In the genomic region with DNA sequence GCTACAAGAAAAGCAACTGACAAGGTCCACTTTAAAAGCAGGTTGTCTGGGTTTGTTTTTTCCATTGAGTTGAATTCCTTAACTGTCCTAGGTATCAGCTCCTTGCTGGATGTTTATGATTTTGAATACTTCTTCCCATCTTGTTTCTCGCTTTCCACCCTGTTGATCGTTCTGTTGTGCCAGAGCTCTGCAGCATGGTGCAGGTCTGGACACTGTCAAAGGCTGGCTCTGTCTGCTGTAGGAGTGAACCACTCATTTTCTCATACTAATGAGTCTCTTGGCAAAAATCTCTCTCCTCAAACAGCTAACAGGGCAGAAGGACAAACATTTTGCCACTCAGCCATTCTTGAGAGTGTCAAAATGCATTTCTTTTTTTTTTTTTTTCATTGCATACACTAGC, we compare ENCODE assay signal across 35 mouse cellular contexts. TPM values are rescaled to one million over a fixed set of nuclear protein-coding genes. Genes with fewer than 3 reads are reported as not detected.
DNase-seq lines count a peak whose midpoint lies in the region; ATAC-seq and TF ChIP-seq lines count a peak whose summit lies in the region.
"Had no signal": no experiment of that assay in that cellular context is flagged by ENCODE, and none has a peak within 500 bp of the region (broad histone marks: within the 10 kb centered on the region; RNA-seq: fewer than 3 reads in every experiment).

No protein-coding gene starts in this region.

- peak; percentile 70; the same call in 1 of the 2 replicates for ATAC-seq in stomach, postnatal 0 days (ENCODE audit: low FRiP score, low TSS enrichment)
- ATAC-seq: forebrain, embryonic 13.5 days; forebrain, embryonic 16.5 days; Patski had no signal

- H3K4me3 ChIP-seq in heart, embryonic 10.5 days = no peak overlapping the region
- H3K4me3 ChIP-seq in left cerebral cortex, adult 2 months = no peak overlapping the region
- H3K4me3 ChIP-seq in stomach, postnatal 0 days (ENCODE audit: low read depth, low read length) = no peak overlapping the region
- H3K4me3 ChIP-seq: embryonic facial prominence, embryonic 10.5 days; embryonic facial prominence, embryonic 13.5 days; erythroblast, embryonic 14.5 days; forebrain, embryonic 10.5 days; forebrain, embryonic 13.5 days; heart, adult 2 months; heart, embryonic 15.5 days; hindbrain, embryonic 12.5 days; hindbrain, embryonic 15.5 days had no signal

- H3K27me3 ChIP-seq in heart, embryonic 10.5 days (ENCODE audit: insufficient read depth, poor library complexity, severe bottlenecking) = no peaks in the 10 kb centered on the region
- H3K27me3 ChIP-seq in stomach, postnatal 0 days (ENCODE audit: control insufficient read depth, insufficient read depth, low read length) = no peaks in the 10 kb centered on the region
- H3K27me3 ChIP-seq: embryonic facial prominence, embryonic 13.5 days; forebrain, embryonic 13.5 days; heart, embryonic 15.5 days; hindbrain, embryonic 12.5 days; hindbrain, embryonic 15.5 days; Patski had no signal

- peak; percentile 70 for DNase-seq in heart, embryonic 10.5 days (ENCODE audit: low spot score)
- no peak for DNase-seq in heart, postnatal 36 days
- no peak for DNase-seq in left cerebral cortex, adult 2 months (ENCODE audit: extremely low spot score in 1 of 2, low spot score in 2 of 2)
- no peak for DNase-seq in left cerebral cortex, adult 9 months (ENCODE audit: low spot score in 2 of 2)
- DNase-seq in stomach, postnatal 0 days (ENCODE audit: low spot score) = no peak
- DNase-seq in T-cell, adult 2 months (ENCODE audit: low spot score) = no peak
- DNase-seq: adrenal gland, adult 8-10 months; adrenal gland, postnatal 25 days; cerebellum, adult 11-12 months; cerebellum, adult 8-10 months; cerebellum, postnatal 10 days; cerebellum, postnatal 36 days; embryo, embryonic 11 days; gastrocnemius, postnatal 10 days; gastrocnemius, postnatal 36 days; heart, adult 2 months; heart, postnatal 10 days had no signal

- intact Hi-C loops in heart, postnatal 36 days (cut with DNase I) = no loop called here
- intact Hi-C loops in left cerebral cortex, adult 2 months (cut with DNase I) = no loop called here

- H3K4me1 ChIP-seq in heart, embryonic 10.5 days = peaks cover 25% of the 10 kb centered on the region
- no peaks in the 10 kb centered on the region for H3K4me1 ChIP-seq in stomach, postnatal 0 days (replicated peaks; ENCODE audit: control insufficient read depth, insufficient read depth)

- H3K36me3 ChIP-seq in heart, embryonic 10.5 days = no peaks in the 10 kb centered on the region
- H3K36me3 ChIP-seq in stomach, postnatal 0 days (ENCODE audit: control insufficient read depth, insufficient read depth, low read length) = no peaks in the 10 kb centered on the region
- H3K36me3 ChIP-seq: embryonic facial prominence, embryonic 10.5 days; embryonic facial prominence, embryonic 13.5 days; forebrain, embryonic 10.5 days; heart, embryonic 15.5 days; hindbrain, embryonic 12.5 days; hindbrain, embryonic 15.5 days had no signal

- H3K27ac ChIP-seq in heart, embryonic 10.5 days = no peak overlapping the region
- peak overlapping the region; percentile 32 for H3K27ac ChIP-seq in left cerebral cortex, adult 2 months
- H3K27ac ChIP-seq in stomach, postnatal 0 days (replicated peaks) = no peak overlapping the region
- H3K27ac ChIP-seq: embryonic facial prominence, embryonic 10.5 days; embryonic facial prominence, embryonic 13.5 days; forebrain, embryonic 10.5 days; forebrain, embryonic 13.5 days; heart, adult 2 months; heart, embryonic 15.5 days; hindbrain, embryonic 12.5 days; hindbrain, embryonic 15.5 days had no signal

- H3K9me3 ChIP-seq in heart, embryonic 10.5 days = no peaks in the 10 kb centered on the region
- H3K9me3 ChIP-seq in stomach, postnatal 0 days (ENCODE audit: control insufficient read depth, low read length) = no peaks in the 10 kb centered on the region
- H3K9me3 ChIP-seq: embryonic facial prominence, embryonic 10.5 days; embryonic facial prominence, embryonic 13.5 days; forebrain, embryonic 10.5 days; forebrain, embryonic 13.5 days; heart, embryonic 15.5 days; hindbrain, embryonic 12.5 days; hindbrain, embryonic 15.5 days had no signal

- TF ChIP-seq CTCF in left cerebral cortex, adult 2 months (IDR thresholded peaks at IDR 0.05) = no peak
- TF ChIP-seq CTCF in stomach, postnatal 0 days (IDR thresholded peaks at IDR 0.05; ENCODE audit: low read depth) = no peak

- TF ChIP-seq EP300 in stomach, postnatal 0 days (optimal IDR thresholded peaks at IDR 0.05) = no peak

- H3K4me2 ChIP-seq in stomach, postnatal 0 days (replicated peaks; ENCODE audit: low read depth) = no peak overlapping the region
- H3K4me2 ChIP-seq: embryonic facial prominence, embryonic 13.5 days; forebrain, embryonic 13.5 days; heart, embryonic 11.5 days; heart, embryonic 15.5 days; hindbrain, embryonic 12.5 days; hindbrain, embryonic 15.5 days had no signal

- WGBS in heart, embryonic 10.5 days = 32% methylated on average over 2 of the region's 2 CpGs
- WGBS in stomach, postnatal 0 days = 58% methylated on average over 2 of the region's 2 CpGs

- no peak overlapping the region for H3K9ac ChIP-seq in stomach, postnatal 0 days (ENCODE audit: low read length)
- H3K9ac ChIP-seq: embryonic facial prominence, embryonic 13.5 days; forebrain, embryonic 13.5 days; heart, embryonic 15.5 days; hindbrain, embryonic 12.5 days; hindbrain, embryonic 15.5 days had no signal

RNA-seq across cellular contexts. Expression of gene Prnp, which starts 14.6 kb away (rescaled TPM):
- polyA plus RNA-seq in heart, embryonic 10.5 days (2016; fragmentation: Nextera tagmentation; extraction: Ambion mirVana) = 62.6 and 67.0 TPM in 2 replicates
- 100 to 1,000 TPM; 102 to 117 TPM for total RNA-seq in heart, postnatal 36 days (2021)
- total RNA-seq in left cerebral cortex, adult 2 months (2021) = 100 to 1,000 TPM; 748 to 772 TPM
- polyA plus RNA-seq in stomach, postnatal 0 days (2015; fragmentation: Nextera tagmentation; extraction: Ambion mirVana) = 87.5 and 102 TPM in 2 replicates

RNA-seq across cellular contexts. Expression of gene Prn, which starts 14.7 kb away (rescaled TPM):
- 0.35 TPM in 1 of 2 replicates, not detected in the other for polyA plus RNA-seq in heart, embryonic 10.5 days (2016; fragmentation: Nextera tagmentation; extraction: Ambion mirVana)
- 1 to 10 TPM in 1 of 2 experiments, not detected in 1; 1.8 TPM for total RNA-seq in heart, postnatal 36 days (2021)
- total RNA-seq in left cerebral cortex, adult 2 months (2021) = under 1 TPM in 1 of 2 experiments, not detected in 1; 0.20 TPM
- 0.17 TPM in 2 replicates for polyA plus RNA-seq in stomach, postnatal 0 days (2015; fragmentation: Nextera tagmentation; extraction: Ambion mirVana)
- total RNA-seq: adrenal gland, adult 8-10 months; ES-E14; gastrocnemius, adult 18-20 months; gastrocnemius, postnatal 10 days; granulocyte monocyte progenitor cell, adult 5-6 weeks; hematopoietic stem cell, adult 5-6 weeks had no signal
- polyA plus RNA-seq: brain, embryonic 14.5 days; cortical plate, adult 2 months; embryonic facial prominence, embryonic 10.5 days; erythroblast, embryonic 14.5 days; forebrain, embryonic 10.5 days; forebrain, embryonic 13.5 days; forebrain, embryonic 16.5 days; heart, adult 2 months; heart, embryonic 11.5 days; heart, embryonic 15.5 days; hindbrain, embryonic 12.5 days; hindbrain, embryonic 15.5 days; intestine, embryonic 14.5 days; Patski had no signal

RNA-seq across cellular contexts. Expression of gene Erv3, which starts 35.6 kb away (rescaled TPM):
- polyA plus RNA-seq in heart, embryonic 10.5 days (2016; fragmentation: Nextera tagmentation; extraction: Ambion mirVana) = not detected in 2 replicates
- not detected for total RNA-seq in heart, postnatal 36 days (2021)
- under 1 TPM; 0.09 to 0.19 TPM for total RNA-seq in left cerebral cortex, adult 2 months (2021)
- polyA plus RNA-seq in stomach, postnatal 0 days (2015; fragmentation: Nextera tagmentation; extraction: Ambion mirVana) = 0.02 TPM in 1 of 2 replicates, not detected in the other
- total RNA-seq: adrenal gland, adult 8-10 months; adrenal gland, postnatal 25 days; ES-E14; gastrocnemius, adult 18-20 months; gastrocnemius, postnatal 10 days; gastrocnemius, postnatal 36 days; granulocyte monocyte progenitor cell, adult 5-6 weeks; heart, adult 2 months; heart, postnatal 10 days; hematopoietic stem cell, adult 5-6 weeks had no signal
- polyA plus RNA-seq: embryonic facial prominence, embryonic 10.5 days; embryonic facial prominence, embryonic 13.5 days; erythroblast, embryonic 14.5 days; forebrain, embryonic 10.5 days; forebrain, embryonic 13.5 days; forebrain, embryonic 16.5 days; heart, adult 2 months; heart, embryonic 11.5 days; heart, embryonic 15.5 days; hindbrain, embryonic 12.5 days; hindbrain, embryonic 15.5 days; intestine, embryonic 14.5 days; Patski had no signal

RNA-seq across cellular contexts. Expression of gene Prnd, which starts 55.6 kb away (rescaled TPM):
- polyA plus RNA-seq in heart, embryonic 10.5 days (2016; fragmentation: Nextera tagmentation; extraction: Ambion mirVana) = 3.1 and 4.6 TPM in 2 replicates
- total RNA-seq in heart, postnatal 36 days (2021) = 1 to 10 TPM; 1.4 to 2.4 TPM
- under 1 TPM in 1 of 2 experiments, not detected in 1; 0.14 TPM for total RNA-seq in left cerebral cortex, adult 2 months (2021)
- polyA plus RNA-seq in stomach, postnatal 0 days (2015; fragmentation: Nextera tagmentation; extraction: Ambion mirVana) = 16.3 and 22.8 TPM in 2 replicates
- total RNA-seq: adrenal gland, postnatal 25 days; granulocyte monocyte progenitor cell, adult 5-6 weeks; hematopoietic stem cell, adult 5-6 weeks had no signal
- polyA plus RNA-seq: erythroblast, embryonic 14.5 days had no signal

Comparison
In these comparisons a context has a peak if more than half of its experiments do, and no peak if none do; other contexts are left out.
1. RNA of gene Prnp, which starts 14.6 kb away (total RNA-seq): 748 to 772 TPM in left cerebral cortex, adult 2 months; 102 to 117 TPM in heart, postnatal 36 days; every median in the first group is over 4 times any median in the second.